Mouse (Mus musculus) midbrain, embryonic 12.5 days (tissue): ENCODE measurements at regions not wholly inside any gene's neighbourhood (a gene's known extent, or its start where the extent isn't known, plus 50 kb on each side); places are given as distances from the start of the nearest gene placed in this dataset.

Experiments used
- ATAC-seq: fragments of 200-750 bp; cut with Nextera tagmentation; 2 replicates; pipeline ENCODE4 v1.8.0; 2017; ENCODE audit warnings: low read depth, moderate TSS enrichment, moderate library complexity; ENCODE audit not compliant: low FRiP score
- H3K27ac ChIP-seq: fragments of 300-500 bp; sonication (generic); replicated peaks from 2 replicates; pipeline ENCODE4 v1.5.1; 2016; ENCODE audit warnings: mild to moderate bottlenecking
- H3K27me3 ChIP-seq: fragments of 300-500 bp; sonication (generic); 2 replicates; pipeline ENCODE4 v1.6.1; 2016; ENCODE audit warnings: mild to moderate bottlenecking
- H3K36me3 ChIP-seq: fragments of 300-500 bp; sonication (generic); 2 replicates; pipeline ENCODE4 v1.6.1; 2016
- H3K4me1 ChIP-seq: fragments of 300-500 bp; sonication (generic); 2 replicates; pipeline ENCODE4 v1.6.1; 2016
- H3K4me2 ChIP-seq: fragments of 300-500 bp; sonication (generic); replicated peaks from 2 replicates; pipeline ENCODE4 v1.6.1; 2016; ENCODE audit warnings: mild to moderate bottlenecking, moderate library complexity
- H3K4me3 ChIP-seq: fragments of 300-500 bp; sonication (generic); 2 replicates; pipeline ENCODE4 v1.5.1; 2016; ENCODE audit warnings: mild to moderate bottlenecking
- H3K9ac ChIP-seq: fragments of 300-500 bp; sonication (generic); replicated peaks from 2 replicates; pipeline ENCODE4 v1.6.1; 2016; ENCODE audit warnings: mild to moderate bottlenecking, moderate library complexity
- H3K9me3 ChIP-seq: fragments of 300-500 bp; sonication (generic); 2 replicates; pipeline ENCODE4 v1.6.1; 2016; ENCODE audit warnings: mild to moderate bottlenecking
- WGBS: fragments of 180-500 bp; shearing (Covaris S2); methylation state at CpG from one replicate; pipeline ENCODE4 v1.1.7; 2016; 5-methylcytosine and 5-hydroxymethylcytosine counted together

GRCm38 (mm10) chr6:75281506-75282194 is 1215.9 kb downstream of the Gm9008 start:
- Histone ChIP-seq H3K27ac (no peak overlapping the region), H3K4me1 (no peaks in the 10 kb centered on the region), H3K4me3 (no peak overlapping the region), H3K4me2 (no peak overlapping the region), H3K36me3 (no peaks in the 10 kb centered on the region), H3K27me3 (peaks cover 6% of the 10 kb centered on the region; the same call in 1 of the 2 replicates), H3K9me3 (no peaks in the 10 kb centered on the region), H3K9ac (no peak overlapping the region)
- peak; percentile 84 for ATAC-seq
- WGBS = 56% methylated on average over 1 of the region's 1 CpGs

DNA sequence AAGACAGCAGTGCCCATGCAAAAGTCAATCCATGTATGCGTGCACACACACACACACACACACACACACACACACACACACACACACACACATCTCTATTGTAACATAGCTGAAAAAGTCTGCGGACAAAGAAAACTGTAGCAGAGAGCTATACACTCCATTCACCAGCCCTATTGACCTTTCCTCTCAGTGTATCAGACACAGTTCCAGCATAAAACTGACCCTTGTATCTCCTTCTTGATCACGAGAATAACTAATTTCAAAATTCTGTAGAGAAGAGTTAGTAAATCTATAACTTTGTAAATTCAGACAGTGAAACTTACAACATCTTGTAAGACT is 1243.5 kb downstream of the Gm9008 start:
- no peak overlapping the region for H3K27ac ChIP-seq
- 72% methylated on average over 3 of the region's 3 CpGs for WGBS
- no peak for ATAC-seq

GRCm38 (mm10) chr6:75253357-75254075 is 1244.1 kb downstream of the Gm9008 start:
- Histone ChIP-seq H3K36me3 (no peaks in the 10 kb centered on the region), H3K9ac (no peak overlapping the region), H3K4me1 (no peaks in the 10 kb centered on the region), H3K9me3 (no peaks in the 10 kb centered on the region), H3K4me2 (no peak overlapping the region), H3K27me3 (no peaks in the 10 kb centered on the region), H3K27ac (no peak overlapping the region), H3K4me3 (no peak overlapping the region)
- WGBS = 60% methylated on average over 4 of the region's 4 CpGs
- ATAC-seq = peak; percentile 44; the same call in 1 of the 2 replicates

More for the DNA sequence above, 1243.5 kb downstream of the Gm9008 start:
- no peaks in the 10 kb centered on the region for H3K4me1 ChIP-seq
- H3K27me3 ChIP-seq = no peaks in the 10 kb centered on the region
- no peak overlapping the region for H3K4me3 ChIP-seq
- no peaks in the 10 kb centered on the region for H3K36me3 ChIP-seq
- H3K9ac ChIP-seq = no peak overlapping the region
- H3K9me3 ChIP-seq = no peaks in the 10 kb centered on the region
- H3K4me2 ChIP-seq = no peak overlapping the region

DNA sequence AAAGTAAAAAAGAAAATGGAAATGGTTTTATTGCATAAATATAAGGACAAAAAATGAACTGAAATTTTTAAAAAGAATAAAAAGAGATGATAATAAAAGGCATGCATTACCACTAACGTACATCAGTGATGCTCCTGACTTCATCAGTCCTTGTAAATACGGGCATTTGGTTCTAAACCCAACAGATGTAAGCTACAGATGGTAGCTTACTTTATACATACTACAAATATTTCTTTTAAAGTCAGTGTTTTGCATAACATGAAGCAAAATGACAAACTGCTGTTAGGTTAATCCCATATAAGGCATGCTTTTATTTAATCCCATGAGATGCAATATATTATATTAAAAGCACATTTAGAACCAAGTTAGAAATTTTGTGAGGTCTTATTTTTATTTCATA is 1282.1 kb downstream of the Gm9008 start:
- H3K27ac ChIP-seq = no peak overlapping the region
- H3K4me1 ChIP-seq = no peaks in the 10 kb centered on the region
- no peaks in the 10 kb centered on the region for H3K27me3 ChIP-seq
- no peaks in the 10 kb centered on the region for H3K36me3 ChIP-seq
- 70% methylated on average over 2 of the region's 2 CpGs for WGBS
- no peak overlapping the region for H3K4me3 ChIP-seq
- no peak overlapping the region for H3K4me2 ChIP-seq
- ATAC-seq = no peak
- H3K9ac ChIP-seq = no peak overlapping the region
- no peaks in the 10 kb centered on the region for H3K9me3 ChIP-seq

DNA sequence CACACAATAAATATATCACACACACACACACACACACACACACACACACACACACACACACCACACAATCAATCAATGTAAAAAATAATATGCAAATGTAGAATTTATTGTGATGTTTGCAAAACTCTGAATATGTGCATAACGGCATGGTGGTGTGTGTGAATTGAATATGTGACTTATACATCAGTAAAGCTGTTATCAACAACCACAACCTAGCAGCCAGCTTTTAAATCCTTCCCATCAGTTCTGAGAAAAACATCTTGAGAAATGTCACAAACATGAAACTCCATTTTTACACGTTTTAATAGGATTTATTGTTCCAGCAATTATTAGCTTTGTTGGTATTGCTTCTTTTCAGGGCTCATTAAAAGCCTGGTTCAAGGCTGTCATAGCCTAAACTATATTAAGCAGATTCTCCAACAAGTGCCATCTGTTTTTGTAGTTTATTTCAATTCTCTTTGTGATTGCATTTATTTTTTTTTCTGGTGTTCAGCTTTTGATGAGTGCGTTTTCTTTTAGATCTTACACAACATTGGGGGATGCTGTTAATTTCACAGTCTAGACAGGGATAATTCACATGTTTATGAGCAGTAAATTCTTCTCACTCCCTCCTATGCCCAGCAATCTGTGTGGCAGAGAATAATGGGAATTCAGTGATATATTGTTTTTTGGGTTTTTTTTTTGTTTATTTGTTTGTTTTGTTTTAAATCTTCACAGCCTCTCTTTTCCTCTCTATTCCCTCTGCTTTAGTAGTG is 1284.7 kb downstream of the Gm9008 start:
- Histone ChIP-seq H3K9ac (no peak overlapping the region), H3K4me2 (no peak overlapping the region), H3K9me3 (no peaks in the 10 kb centered on the region), H3K27ac (no peak overlapping the region), H3K4me3 (no peak overlapping the region), H3K27me3 (no peaks in the 10 kb centered on the region), H3K4me1 (no peaks in the 10 kb centered on the region), H3K36me3 (no peaks in the 10 kb centered on the region)
- WGBS = 72% methylated on average over 3 of the region's 3 CpGs
- no peak for ATAC-seq
